Mouse (Mus musculus) testis, adult 2 months (tissue): ENCODE results near the gene Manba. TPM values are rescaled to one million over a fixed set of nuclear protein-coding genes. Genes with fewer than 3 reads are reported as not detected.
"Not testable (repeated sequence)": the region's sequence is repeated elsewhere in the genome, so short reads cannot be mapped to it uniquely, and the experiment has no call there.

Source experiments
- H3K27ac ChIP-seq: fragments of 200-500 bp; 2 replicates; pipeline ENCODE4 v1.5.1; 2012; ENCODE audit warnings: low read depth, low read length; ENCODE audit not compliant: control insufficient read depth, insufficient read depth
- H3K27me3 ChIP-seq: fragments of 200-500 bp; 2 replicates; pipeline ENCODE4 v1.6.1; 2012; ENCODE audit warnings: mild to moderate bottlenecking, low read length, moderate library complexity; ENCODE audit not compliant: control insufficient read depth, insufficient read depth
- H3K36me3 ChIP-seq: fragments of 200-500 bp; 2 replicates; pipeline ENCODE4 v1.6.1; 2012; ENCODE audit warnings: mild to moderate bottlenecking, low read length; ENCODE audit not compliant: control insufficient read depth, insufficient read depth
- H3K4me1 ChIP-seq: fragments of 200-500 bp; 2 replicates; pipeline ENCODE4 v1.6.1; 2012; ENCODE audit warnings: low read length; ENCODE audit not compliant: control insufficient read depth, insufficient read depth
- H3K4me3 ChIP-seq: fragments of 200-500 bp; 2 replicates; pipeline ENCODE4 v1.5.1; 2012; ENCODE audit warnings: low read depth, mild to moderate bottlenecking, low read length, moderate library complexity, mixed read lengths; ENCODE audit not compliant: control insufficient read depth
- CTCF ChIP-seq: fragments of 200-500 bp; IDR thresholded peaks from 2 replicates; pipeline ENCODE4 v1.5.1; 2012; ENCODE audit warnings: low read depth, mild to moderate bottlenecking, inconsistent platforms, low read length, moderate library complexity; ENCODE audit not compliant: control insufficient read depth, insufficient read depth, insufficient replicate concordance
- POLR2A ChIP-seq: fragments of 200-500 bp; IDR thresholded peaks from 2 replicates; pipeline ENCODE4 v1.6.1; 2012; ENCODE audit warnings: low read depth, mild to moderate bottlenecking, inconsistent platforms, low read length, moderate library complexity; ENCODE audit not compliant: control insufficient read depth
- polyA plus RNA-seq: library from polyadenylated mRNA; depleted of rRNA; stranded (reverse); fragments of >200 nt; gene quantifications from 2 replicates; pipeline ENCODE4 v1.2.3, GENCODE M21; 2012

Gene Manba
- polyA plus RNA-seq, 1 experiment, result 8.5 TPM

GRCm38 (mm10) chr3:135513800-135514425 lies 28.5 kb downstream of the Manba start:
- Histone ChIP-seq H3K27me3 (no peaks in the 10 kb centered on the region), H3K4me3 (no peak overlapping the region; the same call in 1 of the 2 replicates), H3K27ac (no peak overlapping the region), H3K36me3 (no peaks in the 10 kb centered on the region), H3K4me1 (no peaks in the 10 kb centered on the region)
- TF ChIP-seq CTCF, result no peak
- TF ChIP-seq POLR2A, result no peak

GRCm38 (mm10) chr3:135515246-135515645 lies 29.8 kb downstream of the Manba start:
- no peaks in the 10 kb centered on the region for H3K4me1 ChIP-seq
- H3K27ac ChIP-seq, result no peak overlapping the region
- no peak for TF ChIP-seq CTCF
- no peak for TF ChIP-seq POLR2A
- no peaks in the 10 kb centered on the region for H3K27me3 ChIP-seq
- H3K4me3 ChIP-seq, result no peak overlapping the region
- no peaks in the 10 kb centered on the region for H3K36me3 ChIP-seq

- Histone ChIP-seq H3K27me3 (no peaks in the 10 kb centered on the region), H3K4me3 (no peak overlapping the region), H3K4me1 (no peaks in the 10 kb centered on the region; the same call in 1 of the 2 replicates), H3K36me3 (no peaks in the 10 kb centered on the region), H3K27ac (no peak overlapping the region)
- TF ChIP-seq CTCF, result no peak
- TF ChIP-seq POLR2A, result no peak
Measured at GRCm38 (mm10) chr3:135516891-135517290, 31.5 kb downstream of the Manba start.

- H3K27ac ChIP-seq, result no peak overlapping the region
- H3K4me3 ChIP-seq, result no peak overlapping the region
- no peaks in the 10 kb centered on the region for H3K27me3 ChIP-seq
- peaks cover 6% of the 10 kb centered on the region for H3K4me1 ChIP-seq
- H3K36me3 ChIP-seq, result no peaks in the 10 kb centered on the region
- TF ChIP-seq CTCF (no peak), POLR2A (no peak)
Measured at GRCm38 (mm10) chr3:135518882-135519281, 33.5 kb downstream of the Manba start.

- no peak for TF ChIP-seq POLR2A
- no peak for TF ChIP-seq CTCF
- H3K4me1 ChIP-seq, result peaks cover 6% of the 10 kb centered on the region
Measured at GRCm38 (mm10) chr3:135519584-135519983, 34.2 kb downstream of the Manba start.

GRCm38 (mm10) chr3:135521963-135522362 lies 36.6 kb downstream of the Manba start:
- no peak overlapping the region for H3K27ac ChIP-seq
- peaks cover 11% of the 10 kb centered on the region for H3K4me1 ChIP-seq
- H3K27me3 ChIP-seq, result no peaks in the 10 kb centered on the region
- no peak overlapping the region for H3K4me3 ChIP-seq
- TF ChIP-seq POLR2A (no peak), CTCF (no peak)
- H3K36me3 ChIP-seq, result no peaks in the 10 kb centered on the region

More at GRCm38 (mm10) chr3:135519584-135519983, 34.2 kb downstream of the Manba start:
- no peaks in the 10 kb centered on the region for H3K36me3 ChIP-seq
- H3K4me3 ChIP-seq, result no peak overlapping the region
- no peak overlapping the region for H3K27ac ChIP-seq
- no peaks in the 10 kb centered on the region for H3K27me3 ChIP-seq

GRCm38 (mm10) chr3:135522618-135523355 lies 37.4 kb downstream of the Manba start:
- TF ChIP-seq CTCF, result no peak
- no peak for TF ChIP-seq POLR2A
- peak overlapping the region; percentile 25 for H3K4me3 ChIP-seq

GRCm38 (mm10) chr3:135524900-135525299 lies 39.5 kb downstream of the Manba start:
- H3K27ac ChIP-seq, H3K36me3 ChIP-seq, H3K27me3 ChIP-seq, H3K4me3 ChIP-seq: not testable (repeated sequence)
- H3K4me1 ChIP-seq, result peaks cover 11% of the 10 kb centered on the region

More at GRCm38 (mm10) chr3:135522618-135523355, 37.4 kb downstream of the Manba start:
- Histone ChIP-seq H3K36me3 (no peaks in the 10 kb centered on the region), H3K27ac (no peak overlapping the region), H3K27me3 (no peaks in the 10 kb centered on the region), H3K4me1 (peaks cover 11% of the 10 kb centered on the region)
